Mouse (Mus musculus) embryo, embryonic 9.5 days (tissue): Measurements from ENCODE around the gene Zdhhc22.
A peak's percentile ranks its signal among the peaks of the same experiment; 100 is the strongest.

Experiments used
- DNase-seq: peaks from one replicate; pipeline ENCODE4 v3.0.0-alpha.2; 2017; ENCODE audit errors: extremely low spot score

Gene Zdhhc22

DNA sequence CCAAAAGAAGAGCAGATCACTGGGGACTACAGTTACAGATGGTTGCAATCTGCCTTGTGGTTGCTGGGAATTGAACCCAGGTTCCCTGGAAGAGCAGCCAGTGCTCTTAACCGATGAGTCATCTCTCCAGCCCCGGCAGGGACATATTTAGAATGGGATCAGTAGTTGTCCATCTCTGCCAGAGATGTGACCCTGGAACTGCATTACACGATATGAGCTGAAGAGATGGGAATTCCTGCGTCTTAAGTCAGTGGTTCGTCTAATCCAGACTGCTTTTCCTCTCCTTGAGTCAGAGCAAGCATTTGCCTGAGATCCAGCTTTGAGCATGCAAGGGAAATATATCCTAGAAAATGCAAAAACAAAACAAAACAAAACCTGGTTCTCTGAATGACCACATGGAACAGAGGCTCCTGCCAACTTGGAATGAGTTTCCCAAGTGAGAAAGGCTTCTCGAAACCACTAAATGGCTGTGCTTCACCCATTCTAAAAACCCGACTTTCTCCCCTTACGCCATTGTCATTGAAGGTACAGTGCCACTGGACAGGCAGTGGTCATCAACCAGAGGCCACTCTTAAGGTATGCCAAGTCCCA, 54.4 kb downstream of the Zdhhc22 start:
- no peak for DNase-seq

DNA sequence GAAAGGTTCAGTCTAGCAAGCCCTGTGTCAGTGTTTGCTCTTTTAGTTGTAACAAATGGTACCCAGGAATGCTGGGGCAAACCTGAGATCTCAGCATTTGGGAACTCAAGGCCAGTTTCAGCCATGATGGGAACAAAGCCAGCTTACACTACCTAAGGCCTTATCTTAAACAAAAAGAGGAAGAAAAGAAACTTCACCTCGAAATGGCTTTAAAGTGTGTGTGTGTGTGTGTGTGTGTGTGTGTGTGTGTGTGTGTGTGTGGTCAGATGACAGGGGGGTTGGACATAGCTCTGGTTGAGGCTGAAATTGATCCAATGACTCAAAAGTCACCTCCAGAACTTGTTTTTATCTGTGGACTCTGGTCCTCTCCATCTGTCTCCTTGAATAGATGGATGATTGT, 55.5 kb downstream of the Zdhhc22 start:
- no peak for DNase-seq

DNA sequence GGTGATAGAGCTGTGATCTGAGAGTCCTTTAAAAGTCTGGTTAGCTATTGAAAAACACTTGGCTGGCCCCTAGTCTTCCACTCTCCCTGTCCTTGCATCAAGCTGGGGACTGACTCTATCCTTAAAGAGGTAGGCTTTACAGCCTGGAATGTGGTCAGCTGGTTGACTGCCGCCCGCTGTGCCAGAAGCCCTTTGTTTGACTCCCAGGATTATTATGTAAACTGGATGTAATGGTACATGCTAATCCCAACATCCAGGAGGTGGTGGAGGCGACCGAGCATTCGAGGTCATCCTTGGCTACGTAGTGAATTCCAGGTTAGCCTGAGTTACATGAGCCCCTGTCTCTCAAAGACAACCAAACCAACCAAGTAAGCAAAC, 57.7 kb downstream of the Zdhhc22 start:
- no peak for DNase-seq

DNA sequence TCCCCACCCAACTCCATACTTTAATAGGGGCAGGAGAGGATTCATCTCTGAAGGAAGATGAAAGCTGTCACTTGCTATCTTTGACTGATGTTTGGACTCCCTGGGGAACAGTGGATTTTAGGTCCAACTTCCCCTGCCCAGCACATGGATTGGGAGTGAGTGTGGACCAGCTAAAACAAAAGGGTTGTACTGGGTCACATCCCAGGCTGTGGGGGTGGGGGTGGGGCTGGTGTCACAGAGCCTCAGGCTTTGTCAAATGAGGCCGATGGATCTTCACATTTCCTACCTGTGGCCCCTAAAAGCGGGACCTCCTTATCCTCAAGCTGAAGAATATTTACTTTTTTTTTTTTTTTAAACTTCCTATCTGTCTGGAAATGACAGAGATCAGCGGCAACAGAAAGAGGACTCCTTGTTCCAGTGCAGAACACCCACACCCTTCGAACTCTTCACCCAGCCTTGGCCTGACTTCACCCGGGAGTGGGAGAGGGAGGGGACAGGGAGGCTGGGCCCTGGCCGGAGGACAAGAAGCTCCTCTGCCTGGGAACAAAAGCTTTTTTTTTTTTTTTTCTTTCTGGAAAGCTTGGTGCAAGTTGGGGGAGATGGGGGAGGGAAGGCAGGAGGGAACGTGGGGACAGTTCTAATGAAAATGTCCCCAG, 58.2 kb downstream of the Zdhhc22 start:
- DNase-seq, result peak; percentile 23

DNA sequence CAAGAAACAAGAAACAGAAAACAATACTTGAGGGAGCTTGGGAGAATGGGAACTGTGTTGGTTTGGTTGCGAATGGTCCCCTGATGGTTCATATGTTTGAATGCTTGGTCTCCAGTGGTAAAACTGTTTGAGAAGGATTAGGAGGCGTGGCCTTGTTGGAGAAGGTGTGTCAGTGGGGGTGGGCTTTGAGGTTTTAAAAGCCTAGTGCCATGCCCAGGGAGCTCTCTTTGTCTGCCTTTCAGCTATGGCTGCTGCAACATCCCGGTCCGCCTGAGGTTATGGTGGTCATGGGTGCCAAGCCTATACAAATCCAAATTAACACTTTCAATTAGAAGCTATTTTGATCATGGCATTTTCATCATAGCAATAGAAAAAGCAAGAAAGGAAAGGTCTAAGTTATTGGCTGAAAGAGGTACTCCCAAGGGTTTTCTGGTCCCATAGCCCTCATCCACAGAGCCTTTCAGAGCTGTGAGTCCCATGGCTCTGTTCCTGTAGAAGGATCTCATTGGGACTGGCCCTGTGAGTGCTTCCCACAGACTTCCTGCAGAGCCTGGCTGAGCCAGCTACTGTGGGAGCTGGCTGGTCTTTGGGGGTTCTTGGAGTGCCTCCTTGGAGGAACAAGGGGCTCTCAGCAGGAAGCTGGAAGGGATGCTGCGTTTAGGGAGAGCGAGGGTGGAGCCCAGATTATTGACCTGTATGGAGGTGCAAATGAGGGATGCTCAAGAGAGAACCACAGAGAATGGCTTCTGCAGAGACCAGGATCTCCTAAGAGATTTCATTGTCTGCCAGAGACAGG, 59.1 kb downstream of the Zdhhc22 start:
- no peak for DNase-seq
